Mouse (Mus musculus): ENCODE data around the gene Amz2.

DNA sequence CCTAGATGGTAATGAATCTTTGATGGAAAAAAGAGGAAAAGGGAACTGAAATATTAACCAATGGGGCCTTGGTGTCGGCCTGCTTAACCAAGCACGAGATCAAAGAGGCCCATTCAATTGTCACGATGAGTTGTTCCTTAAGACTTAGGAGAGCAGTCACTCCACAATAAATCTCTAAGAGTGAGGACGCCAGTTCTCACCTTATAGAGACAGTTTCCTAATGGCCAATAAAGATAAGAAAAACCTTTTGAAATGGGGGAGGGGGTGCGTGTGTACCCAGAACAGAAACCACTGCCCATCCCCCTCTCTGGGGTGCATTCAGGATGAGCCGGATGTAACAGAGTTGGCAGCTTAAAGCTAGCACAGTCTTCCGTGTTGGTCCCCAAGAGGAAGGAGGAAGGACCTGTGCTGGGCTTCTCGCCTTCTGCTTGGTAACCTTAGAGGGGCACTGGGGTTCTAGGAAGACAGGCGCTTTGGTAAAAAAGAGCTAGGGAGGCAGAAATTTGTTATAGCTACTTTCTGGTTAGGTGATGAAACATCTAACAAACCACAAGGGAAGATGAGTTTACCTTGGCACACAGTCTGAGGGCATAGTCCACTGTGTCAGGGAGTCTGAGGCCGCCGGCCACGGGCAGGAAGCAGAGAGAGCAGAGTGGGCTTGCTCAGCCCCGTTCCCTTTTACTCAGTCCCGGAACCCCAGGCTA lies 70.2 kb downstream of the Amz2 start:
- no peak for TF ChIP-seq CTCF (IDR thresholded peaks at IDR 0.05; ENCODE audit: low read depth)
- no peak for TF ChIP-seq EP300 (IDR thresholded peaks at IDR 0.05; ENCODE audit: low read depth)

Measured in liver, embryonic 14.5 days (tissue).